Mouse (Mus musculus): ENCODE measurements at regions not wholly inside any gene's neighbourhood (a gene's known extent, or its start where the extent isn't known, plus 50 kb on each side); places are given as distances from the start of the nearest gene placed in this dataset.
"Not testable (repeated sequence)": the region's sequence is repeated elsewhere in the genome, so short reads cannot be mapped to it uniquely, and the experiment has no call there.

- no peaks in the 10 kb centered on the region for H3K4me1 ChIP-seq (ENCODE audit: control insufficient read depth, insufficient read depth, insufficient read length, low read length)
- no peaks in the 10 kb centered on the region for H3K27me3 ChIP-seq (ENCODE audit: control insufficient read depth, insufficient read depth, low read length)
- TF ChIP-seq CTCF (IDR thresholded peaks at IDR 0.05; ENCODE audit: extremely low read depth, insufficient read length, insufficient replicate concordance, low read depth, low read length) (no peak), POLR2A (IDR thresholded peaks at IDR 0.05; ENCODE audit: low read depth, low read length) (no peak)
- WGBS, result 90% methylated on average over 2 of the region's 2 CpGs
- H3K4me3 ChIP-seq (ENCODE audit: low read depth, low read length), result no peak overlapping the region
- H3K27ac ChIP-seq (ENCODE audit: insufficient read depth, low read depth, low read length), result no peak overlapping the region
- no peaks in the 10 kb centered on the region for H3K36me3 ChIP-seq (ENCODE audit: control insufficient read depth, insufficient read depth, low read length)
These were observed 505.7 kb downstream of the Cypt12 start for GRCm38 (mm10) chr3:18453986-18454291.

- not testable (repeated sequence) for H3K27ac ChIP-seq (ENCODE audit: insufficient read depth, low read depth, low read length); H3K36me3 ChIP-seq (ENCODE audit: control insufficient read depth, insufficient read depth, low read length); H3K4me3 ChIP-seq (ENCODE audit: low read depth, low read length); H3K27me3 ChIP-seq (ENCODE audit: control insufficient read depth, insufficient read depth, low read length); H3K4me1 ChIP-seq (ENCODE audit: control insufficient read depth, insufficient read depth, insufficient read length, low read length)
- WGBS, result 82% methylated on average over 4 of the region's 4 CpGs
These were observed 506.5 kb downstream of the Cypt12 start for GRCm38 (mm10) chr3:18454558-18455191.

- Histone ChIP-seq H3K36me3 (ENCODE audit: control insufficient read depth, insufficient read depth, low read length) (no peaks in the 10 kb centered on the region), H3K4me3 (ENCODE audit: low read depth, low read length) (no peak overlapping the region), H3K27me3 (ENCODE audit: control insufficient read depth, insufficient read depth, low read length) (no peaks in the 10 kb centered on the region), H3K27ac (ENCODE audit: insufficient read depth, low read depth, low read length) (no peak overlapping the region), H3K4me1 (ENCODE audit: control insufficient read depth, insufficient read depth, insufficient read length, low read length) (no peaks in the 10 kb centered on the region)
- TF ChIP-seq CTCF (IDR thresholded peaks at IDR 0.05; ENCODE audit: extremely low read depth, insufficient read length, insufficient replicate concordance, low read depth, low read length) (no peak), POLR2A (IDR thresholded peaks at IDR 0.05; ENCODE audit: low read depth, low read length) (no peak)
- 73% methylated on average over 2 of the region's 2 CpGs for WGBS
These were observed 508.0 kb downstream of the Cypt12 start for GRCm38 (mm10) chr3:18456033-18456690.

- Histone ChIP-seq H3K27me3 (ENCODE audit: control insufficient read depth, insufficient read depth, low read length) (no peaks in the 10 kb centered on the region), H3K4me3 (ENCODE audit: low read depth, low read length) (no peak overlapping the region), H3K36me3 (ENCODE audit: control insufficient read depth, insufficient read depth, low read length) (no peaks in the 10 kb centered on the region), H3K27ac (ENCODE audit: insufficient read depth, low read depth, low read length) (no peak overlapping the region), H3K4me1 (ENCODE audit: control insufficient read depth, insufficient read depth, insufficient read length, low read length) (no peaks in the 10 kb centered on the region)
- WGBS, result 52% methylated on average over 1 of the region's 1 CpGs
- TF ChIP-seq POLR2A (IDR thresholded peaks at IDR 0.05; ENCODE audit: low read depth, low read length), result no peak
- no peak for TF ChIP-seq CTCF (IDR thresholded peaks at IDR 0.05; ENCODE audit: extremely low read depth, insufficient read length, insufficient replicate concordance, low read depth, low read length)
These were observed 512.1 kb downstream of the Cypt12 start for GRCm38 (mm10) chr3:18460267-18460666.

GRCm38 (mm10) chr3:18471846-18472245 is 523.6 kb downstream of the Cypt12 start:
- TF ChIP-seq POLR2A (IDR thresholded peaks at IDR 0.05; ENCODE audit: low read depth, low read length) (no peak), CTCF (IDR thresholded peaks at IDR 0.05; ENCODE audit: extremely low read depth, insufficient read length, insufficient replicate concordance, low read depth, low read length) (no peak)
- Histone ChIP-seq H3K36me3 (ENCODE audit: control insufficient read depth, insufficient read depth, low read length) (no peaks in the 10 kb centered on the region), H3K4me1 (ENCODE audit: control insufficient read depth, insufficient read depth, insufficient read length, low read length) (no peaks in the 10 kb centered on the region), H3K27ac (ENCODE audit: insufficient read depth, low read depth, low read length) (no peak overlapping the region), H3K4me3 (ENCODE audit: low read depth, low read length) (no peak overlapping the region), H3K27me3 (ENCODE audit: control insufficient read depth, insufficient read depth, low read length) (no peaks in the 10 kb centered on the region)
- WGBS, result 84% methylated on average over 3 of the region's 3 CpGs

GRCm38 (mm10) chr3:18479557-18479956 is 531.3 kb downstream of the Cypt12 start:
- Histone ChIP-seq H3K27ac (ENCODE audit: insufficient read depth, low read depth, low read length) (no peak overlapping the region), H3K36me3 (ENCODE audit: control insufficient read depth, insufficient read depth, low read length) (no peaks in the 10 kb centered on the region), H3K27me3 (ENCODE audit: control insufficient read depth, insufficient read depth, low read length) (no peaks in the 10 kb centered on the region), H3K4me1 (ENCODE audit: control insufficient read depth, insufficient read depth, insufficient read length, low read length) (no peaks in the 10 kb centered on the region), H3K4me3 (ENCODE audit: low read depth, low read length) (no peak overlapping the region)
- TF ChIP-seq POLR2A (IDR thresholded peaks at IDR 0.05; ENCODE audit: low read depth, low read length), result no peak
- TF ChIP-seq CTCF (IDR thresholded peaks at IDR 0.05; ENCODE audit: extremely low read depth, insufficient read length, insufficient replicate concordance, low read depth, low read length), result no peak
- 70% methylated on average over 2 of the region's 2 CpGs for WGBS

- no peaks in the 10 kb centered on the region for H3K27me3 ChIP-seq (ENCODE audit: control insufficient read depth, insufficient read depth, low read length)
- TF ChIP-seq CTCF (IDR thresholded peaks at IDR 0.05; ENCODE audit: extremely low read depth, insufficient read length, insufficient replicate concordance, low read depth, low read length) (no peak), POLR2A (IDR thresholded peaks at IDR 0.05; ENCODE audit: low read depth, low read length) (no peak)
- no peaks in the 10 kb centered on the region for H3K36me3 ChIP-seq (ENCODE audit: control insufficient read depth, insufficient read depth, low read length)
- no peaks in the 10 kb centered on the region for H3K4me1 ChIP-seq (ENCODE audit: control insufficient read depth, insufficient read depth, insufficient read length, low read length)
- WGBS, result 44% methylated on average over 2 of the region's 2 CpGs
- H3K27ac ChIP-seq (ENCODE audit: insufficient read depth, low read depth, low read length), result no peak overlapping the region
- H3K4me3 ChIP-seq (ENCODE audit: low read depth, low read length), result no peak overlapping the region
These were observed 533.8 kb downstream of the Cypt12 start for GRCm38 (mm10) chr3:18482006-18482405.

Data from small intestine, adult 2 months (tissue).